ENCODE assay signal across 22 mouse cellular contexts in the genomic region with DNA sequence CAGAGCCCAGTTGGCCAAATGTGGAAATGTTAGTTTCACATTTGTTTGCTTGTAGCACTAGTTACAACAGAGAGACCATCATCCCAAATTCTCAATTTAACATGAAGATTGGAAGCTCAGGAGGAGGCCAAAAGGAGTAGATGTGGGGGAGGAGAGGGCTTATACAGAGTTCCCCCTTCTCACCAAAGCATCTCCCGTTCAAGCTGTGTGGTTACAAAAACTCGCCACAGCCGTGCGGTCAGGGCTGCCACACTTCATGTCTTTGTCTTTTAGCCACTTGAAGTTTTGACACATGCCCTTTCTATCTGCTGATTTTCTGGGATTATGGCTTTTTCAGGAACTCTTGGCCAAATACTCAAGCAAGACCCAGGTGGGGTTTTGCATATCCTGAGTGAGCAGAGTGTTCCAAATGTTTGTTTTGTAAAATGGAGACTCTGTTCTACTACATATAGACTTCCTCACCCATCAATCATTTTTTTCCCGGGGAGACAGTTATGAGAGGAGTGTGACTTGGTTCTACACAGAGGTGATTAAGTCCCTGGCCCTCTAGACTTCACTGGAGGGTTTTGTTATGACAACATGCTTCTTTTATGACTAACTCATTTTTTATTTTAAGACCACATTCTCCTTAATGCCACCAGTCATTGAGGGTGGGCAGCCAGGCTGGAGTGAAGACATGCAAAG.
DNase-seq lines count a peak whose midpoint lies in the region; ATAC-seq and TF ChIP-seq lines count a peak whose summit lies in the region.
"Had no signal": no experiment of that assay in that cellular context is flagged by ENCODE, and none has a peak within 500 bp of the region (broad histone marks: within the 10 kb centered on the region; RNA-seq: fewer than 3 reads in every experiment).

No protein-coding gene starts in this region.

- no peaks in the 10 kb centered on the region for H3K27me3 ChIP-seq in intestine, postnatal 0 days (replicated peaks; ENCODE audit: control insufficient read depth, insufficient read depth, low read length)
- H3K27me3 ChIP-seq in hindbrain, embryonic 13.5 days = no peaks in the 10 kb centered on the region
- H3K27me3 ChIP-seq: embryonic facial prominence, embryonic 13.5 days; embryonic facial prominence, embryonic 15.5 days; forebrain, embryonic 13.5 days; forebrain, embryonic 15.5 days had no signal

- peak; percentile 94 for ATAC-seq in common myeloid progenitor, adult 5-6 weeks (replicated peaks; ENCODE audit: low read depth, poor library complexity, severe bottlenecking)
- peak; percentile 87 for ATAC-seq in granulocyte monocyte progenitor cell, adult 5-6 weeks (replicated peaks; ENCODE audit: poor library complexity, severe bottlenecking)
- ATAC-seq in megakaryocyte, adult 5-6 weeks (ENCODE audit: poor library complexity, severe bottlenecking) = 0 out of 2 replicates have a peak, but pooled peaks have one; percentile 47
- ATAC-seq in intestine, postnatal 0 days = no peak
- no peak for ATAC-seq in hindbrain, embryonic 13.5 days (ENCODE audit: low FRiP score)
- ATAC-seq: forebrain, embryonic 13.5 days; forebrain, embryonic 15.5 days; forebrain, postnatal 0 days had no signal

- H3K9me3 ChIP-seq in intestine, postnatal 0 days (ENCODE audit: control insufficient read depth) = no peaks in the 10 kb centered on the region
- H3K9me3 ChIP-seq in hindbrain, embryonic 13.5 days = no peaks in the 10 kb centered on the region
- H3K9me3 ChIP-seq: embryonic facial prominence, embryonic 13.5 days; embryonic facial prominence, embryonic 15.5 days; forebrain, embryonic 10.5 days; forebrain, embryonic 13.5 days; forebrain, embryonic 15.5 days had no signal

- H3K4me1 ChIP-seq in intestine, postnatal 0 days (replicated peaks; ENCODE audit: control insufficient read depth, insufficient read depth, low read length) = no peaks in the 10 kb centered on the region
- no peaks in the 10 kb centered on the region for H3K4me1 ChIP-seq in hindbrain, embryonic 13.5 days (replicated peaks)
- H3K4me1 ChIP-seq: embryonic facial prominence, embryonic 13.5 days; embryonic facial prominence, embryonic 15.5 days; forebrain, embryonic 10.5 days; forebrain, embryonic 15.5 days had no signal

- DNase-seq in frontal cortex, adult 2 months (ENCODE audit: extremely low spot score in 1 of 2, low spot score in 1 of 2) = no peak
- DNase-seq: adrenal gland, adult 2 months; adrenal gland, postnatal 10 days; adrenal gland, postnatal 25 days; cerebellum, adult 11 months; cerebellum, adult 18-20 months; cerebellum, adult 8-10 months; cerebellum, adult 9-11 months; cerebellum, postnatal 14 days; cerebellum, postnatal 36 days; forebrain, postnatal 0 days had no signal

- H3K27ac ChIP-seq in intestine, postnatal 0 days (ENCODE audit: low read depth, low read length) = no peak overlapping the region
- no peak overlapping the region for H3K27ac ChIP-seq in hindbrain, embryonic 13.5 days
- H3K27ac ChIP-seq: embryonic facial prominence, embryonic 13.5 days; embryonic facial prominence, embryonic 15.5 days; forebrain, embryonic 10.5 days; forebrain, embryonic 13.5 days; forebrain, embryonic 15.5 days had no signal

- no peak overlapping the region for H3K4me3 ChIP-seq in intestine, postnatal 0 days (ENCODE audit: low read depth, low read length)
- H3K4me3 ChIP-seq in hindbrain, embryonic 13.5 days = no peak overlapping the region
- H3K4me3 ChIP-seq: embryonic facial prominence, embryonic 13.5 days; embryonic facial prominence, embryonic 15.5 days; erythroblast, embryonic 14.5 days; forebrain, embryonic 10.5 days; forebrain, embryonic 13.5 days; forebrain, embryonic 15.5 days had no signal

- no peak overlapping the region for H3K9ac ChIP-seq in intestine, postnatal 0 days (ENCODE audit: low read depth, low read length)
- no peak overlapping the region for H3K9ac ChIP-seq in hindbrain, embryonic 13.5 days
- H3K9ac ChIP-seq: embryonic facial prominence, embryonic 13.5 days; embryonic facial prominence, embryonic 15.5 days; forebrain, embryonic 13.5 days; forebrain, embryonic 15.5 days; forebrain, postnatal 0 days had no signal

- H3K36me3 ChIP-seq in intestine, postnatal 0 days (ENCODE audit: control insufficient read depth, insufficient read depth) = no peaks in the 10 kb centered on the region
- H3K36me3 ChIP-seq in hindbrain, embryonic 13.5 days = no peaks in the 10 kb centered on the region
- H3K36me3 ChIP-seq: embryonic facial prominence, embryonic 13.5 days; embryonic facial prominence, embryonic 15.5 days; forebrain, embryonic 10.5 days; forebrain, embryonic 15.5 days had no signal

- 73% methylated on average over 5 of the region's 5 CpGs for WGBS in intestine, postnatal 0 days
- WGBS in hindbrain, embryonic 13.5 days = 81% methylated on average over 5 of the region's 5 CpGs

- TF ChIP-seq CTCF in intestine, postnatal 0 days (IDR thresholded peaks at IDR 0.05; ENCODE audit: low read depth) = no peak

- no peak overlapping the region for H3K4me2 ChIP-seq in intestine, postnatal 0 days (replicated peaks; ENCODE audit: low read depth)
- no peak overlapping the region for H3K4me2 ChIP-seq in hindbrain, embryonic 13.5 days
- H3K4me2 ChIP-seq: embryonic facial prominence, embryonic 13.5 days; embryonic facial prominence, embryonic 15.5 days; forebrain, embryonic 13.5 days; forebrain, embryonic 15.5 days had no signal

Comparison
In these comparisons a context has a peak if more than half of its experiments do, and no peak if none do; other contexts are left out.
1. ATAC-seq: peak in common myeloid progenitor, adult 5-6 weeks (single experiment), granulocyte monocyte progenitor cell, adult 5-6 weeks (single experiment) and megakaryocyte, adult 5-6 weeks (single experiment); none in intestine, postnatal 0 days (single experiment) and hindbrain, embryonic 13.5 days (single experiment).